Mouse (Mus musculus) midbrain, embryonic 15.5 days (tissue): ENCODE measurements at regions not wholly inside any gene's neighbourhood (a gene's known extent, or its start where the extent isn't known, plus 50 kb on each side); places are given as distances from the start of the nearest gene placed in this dataset.

Experiments used
- ATAC-seq: fragments of 200-750 bp; cut with Nextera tagmentation; replicated peaks from 2 replicates; pipeline ENCODE4 v1.8.0; 2017; ENCODE audit warnings: moderate TSS enrichment
- H3K27ac ChIP-seq: fragments of 300-500 bp; sonication (generic); 2 replicates; pipeline ENCODE4 v1.5.1; 2015; ENCODE audit warnings: mild to moderate bottlenecking, inconsistent platforms
- H3K27me3 ChIP-seq: fragments of 300-500 bp; sonication (generic); replicated peaks from 2 replicates; pipeline ENCODE4 v1.6.1; 2015; ENCODE audit warnings: inconsistent platforms
- H3K36me3 ChIP-seq: fragments of 300-500 bp; sonication (generic); replicated peaks from 2 replicates; pipeline ENCODE4 v1.6.1; 2015; ENCODE audit warnings: inconsistent platforms
- H3K4me1 ChIP-seq: fragments of 300-500 bp; sonication (generic); 2 replicates; pipeline ENCODE4 v1.6.1; 2015; ENCODE audit warnings: inconsistent platforms
- H3K4me2 ChIP-seq: fragments of 300-500 bp; sonication (generic); 2 replicates; pipeline ENCODE4 v1.6.1; 2015; ENCODE audit warnings: inconsistent platforms, mild to moderate bottlenecking, moderate library complexity
- H3K4me3 ChIP-seq: fragments of 300-500 bp; sonication (generic); 2 replicates; pipeline ENCODE4 v1.5.1; 2015; ENCODE audit warnings: mild to moderate bottlenecking, inconsistent platforms
- H3K9ac ChIP-seq: fragments of 300-500 bp; sonication (generic); 2 replicates; pipeline ENCODE4 v1.6.1; 2015; ENCODE audit warnings: mild to moderate bottlenecking, inconsistent platforms
- H3K9me3 ChIP-seq: fragments of 300-500 bp; sonication (generic); 2 replicates; pipeline ENCODE4 v1.6.1; 2016; ENCODE audit warnings: inconsistent platforms
- WGBS: fragments of 180-500 bp; shearing (Covaris S2); methylation state at CpG from one replicate; pipeline ENCODE4 v1.1.7; 2015; ENCODE audit warnings: mixed read lengths; 5-methylcytosine and 5-hydroxymethylcytosine counted together

DNA sequence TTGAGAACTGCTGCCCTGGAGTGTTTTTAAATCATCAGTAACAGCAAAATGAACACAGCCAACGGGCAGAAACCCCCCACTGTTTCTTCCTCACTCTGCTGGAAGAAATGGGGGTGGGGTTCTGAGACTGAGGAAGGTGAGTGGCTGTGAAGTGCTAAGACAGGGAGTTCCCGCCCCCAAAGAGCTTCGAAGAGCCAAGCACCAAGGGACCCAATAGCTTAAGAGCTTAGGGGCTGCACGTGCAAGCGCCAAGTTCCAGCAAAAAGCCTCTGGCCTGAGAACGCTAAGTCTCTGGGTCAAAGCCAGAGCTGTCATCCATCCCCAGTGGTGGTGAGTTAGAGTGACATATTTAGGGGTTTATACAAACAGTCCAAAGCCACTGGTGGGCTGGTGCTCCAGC is 55.1 kb upstream of the Pcbd1 start:
- Histone ChIP-seq H3K9me3 (no peaks in the 10 kb centered on the region), H3K4me2 (no peak overlapping the region), H3K27me3 (no peaks in the 10 kb centered on the region), H3K4me3 (no peak overlapping the region), H3K4me1 (no peaks in the 10 kb centered on the region), H3K9ac (no peak overlapping the region), H3K27ac (no peak overlapping the region), H3K36me3 (no peaks in the 10 kb centered on the region)
- 49% methylated on average over 6 of the region's 6 CpGs for WGBS
- ATAC-seq, result no peak

DNA sequence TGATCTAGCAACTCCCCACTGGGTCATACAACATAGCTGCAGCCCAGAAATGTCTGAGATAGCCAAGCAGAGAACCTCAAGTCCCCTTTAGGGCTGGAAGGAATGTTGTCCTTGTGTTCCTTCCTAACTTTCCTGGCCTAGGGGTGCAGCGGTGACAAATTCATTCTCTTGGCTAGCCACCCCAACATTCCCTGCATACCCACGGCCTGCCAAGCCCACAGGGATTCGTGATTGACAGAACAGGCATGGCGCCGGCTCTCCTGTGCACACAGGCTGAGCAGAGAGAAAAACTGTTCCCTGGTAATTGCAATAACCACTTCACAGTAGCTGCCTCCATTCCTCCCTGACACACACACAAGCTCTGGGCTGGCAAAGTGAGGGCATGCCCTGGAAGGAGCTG is 60.5 kb upstream of the Pcbd1 start:
- H3K9ac ChIP-seq, result no peak overlapping the region
- no peak for ATAC-seq

DNA sequence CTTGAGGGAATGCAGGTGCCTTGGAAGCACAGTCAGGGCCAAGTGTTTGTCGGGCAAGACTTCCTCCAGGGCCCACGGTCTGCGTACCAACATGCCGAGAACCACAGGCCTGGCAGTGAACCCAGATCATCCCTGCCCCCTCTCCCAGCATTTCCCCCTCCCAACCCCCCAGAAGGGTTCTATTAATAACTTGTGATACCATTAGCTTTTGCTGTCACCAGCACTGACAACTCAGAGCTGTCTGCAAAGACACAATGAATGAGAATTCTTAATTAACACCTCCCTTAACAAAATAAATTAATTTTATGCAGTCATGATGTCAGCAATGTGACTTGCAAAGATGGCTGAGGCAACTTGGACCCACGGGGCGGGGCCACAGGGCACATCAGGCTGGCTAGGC is 61.9 kb upstream of the Pcbd1 start:
- no peaks in the 10 kb centered on the region for H3K27me3 ChIP-seq
- no peak overlapping the region for H3K4me2 ChIP-seq
- no peak for ATAC-seq
- H3K27ac ChIP-seq, result no peak overlapping the region
- no peak overlapping the region for H3K9ac ChIP-seq
- H3K36me3 ChIP-seq, result no peaks in the 10 kb centered on the region
- peaks cover 3% of the 10 kb centered on the region; the same call in 1 of the 2 replicates for H3K4me1 ChIP-seq
- 85% methylated on average over 6 of the region's 6 CpGs for WGBS
- H3K4me3 ChIP-seq, result no peak overlapping the region
- H3K9me3 ChIP-seq, result no peaks in the 10 kb centered on the region

More for the DNA sequence above, 60.5 kb upstream of the Pcbd1 start:
- H3K27ac ChIP-seq, result no peak overlapping the region
- H3K9me3 ChIP-seq, result no peaks in the 10 kb centered on the region
- no peaks in the 10 kb centered on the region for H3K27me3 ChIP-seq
- no peak overlapping the region for H3K4me3 ChIP-seq
- WGBS, result 67% methylated on average over 5 of the region's 5 CpGs
- H3K4me1 ChIP-seq, result no peaks in the 10 kb centered on the region
- no peaks in the 10 kb centered on the region for H3K36me3 ChIP-seq
- no peak overlapping the region for H3K4me2 ChIP-seq

DNA sequence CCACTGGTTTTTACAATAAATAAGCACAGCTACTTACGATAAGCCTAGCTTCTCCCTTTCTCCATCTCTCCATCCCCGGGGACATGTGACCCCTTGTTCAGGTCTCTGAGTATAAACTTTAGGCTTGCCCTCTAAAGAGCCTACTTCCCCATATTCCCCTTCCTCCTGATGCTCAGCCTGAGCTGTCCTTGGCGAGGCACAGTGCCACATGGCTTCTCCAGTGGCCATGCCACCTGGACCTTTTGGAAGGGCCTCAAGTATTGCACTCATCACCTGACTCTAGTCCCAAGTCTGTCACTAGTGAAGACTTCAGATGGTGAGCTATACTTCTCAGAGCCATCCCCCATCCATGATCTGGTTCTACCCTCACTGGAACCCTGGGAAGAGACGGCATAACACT is 64.1 kb upstream of the Pcbd1 start:
- H3K27me3 ChIP-seq, result no peaks in the 10 kb centered on the region
- no peaks in the 10 kb centered on the region for H3K36me3 ChIP-seq
- no peaks in the 10 kb centered on the region for H3K9me3 ChIP-seq
- no peak overlapping the region for H3K27ac ChIP-seq
- ATAC-seq, result no peak
- no peak overlapping the region for H3K9ac ChIP-seq
- no peak overlapping the region for H3K4me3 ChIP-seq
- peaks cover 3% of the 10 kb centered on the region; the same call in 1 of the 2 replicates for H3K4me1 ChIP-seq
- WGBS, result 87% methylated on average over 4 of the region's 4 CpGs
- no peak overlapping the region for H3K4me2 ChIP-seq

DNA sequence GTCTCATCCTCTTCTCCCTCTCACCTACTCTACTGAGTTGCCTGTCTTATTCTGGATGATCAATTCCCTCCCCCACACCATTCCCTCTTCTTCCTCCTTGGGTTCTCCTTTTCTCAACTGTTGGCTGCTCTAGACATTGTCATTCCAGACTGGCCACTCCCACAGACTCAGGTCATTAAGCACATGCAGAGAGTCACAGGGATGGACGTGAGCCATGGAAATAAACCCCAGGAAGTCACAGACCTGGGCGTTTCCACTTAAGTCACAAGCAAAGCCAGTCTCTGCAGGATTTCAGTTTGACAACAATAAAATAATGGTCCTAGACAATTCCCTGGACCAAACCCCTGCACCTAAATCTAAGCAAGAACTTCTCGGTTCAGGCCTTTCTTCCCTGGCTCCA is 65.0 kb upstream of the Pcbd1 start:
- no peak overlapping the region for H3K4me2 ChIP-seq
- H3K9ac ChIP-seq, result no peak overlapping the region
- H3K27me3 ChIP-seq, result no peaks in the 10 kb centered on the region
- H3K9me3 ChIP-seq, result no peaks in the 10 kb centered on the region
- no peak for ATAC-seq
- H3K36me3 ChIP-seq, result no peaks in the 10 kb centered on the region
- no peak overlapping the region for H3K4me3 ChIP-seq
- H3K27ac ChIP-seq, result no peak overlapping the region
- 36% methylated on average over 3 of the region's 3 CpGs for WGBS
- H3K4me1 ChIP-seq, result peaks cover 3% of the 10 kb centered on the region; the same call in 1 of the 2 replicates

DNA sequence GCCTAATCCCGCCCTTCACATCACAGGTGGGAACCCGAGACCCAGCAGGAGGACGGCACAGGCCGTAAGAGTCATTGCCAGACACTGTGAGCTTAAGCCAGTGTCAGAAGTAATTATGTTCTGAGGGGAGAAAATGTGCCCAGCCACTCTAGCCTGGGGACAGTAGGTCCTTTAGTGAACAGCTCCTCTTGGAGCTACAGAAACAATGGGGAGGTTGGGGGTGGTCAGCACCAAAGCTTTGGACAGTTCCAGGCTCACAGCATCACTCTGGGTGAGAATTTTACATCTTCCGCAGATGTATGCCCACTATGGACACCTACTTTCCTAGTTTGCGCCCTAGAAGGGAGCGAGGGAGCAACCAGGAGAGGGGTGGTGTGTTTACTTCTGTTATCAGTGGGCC is 65.7 kb upstream of the Pcbd1 start:
- H3K4me1 ChIP-seq, result peaks cover 3% of the 10 kb centered on the region; the same call in 1 of the 2 replicates
- 43% methylated on average over 7 of the region's 7 CpGs for WGBS
- H3K27ac ChIP-seq, result no peak overlapping the region
- no peaks in the 10 kb centered on the region for H3K36me3 ChIP-seq
- H3K9ac ChIP-seq, result no peak overlapping the region
- no peak overlapping the region for H3K4me2 ChIP-seq
- no peaks in the 10 kb centered on the region for H3K9me3 ChIP-seq
- H3K4me3 ChIP-seq, result no peak overlapping the region
- H3K27me3 ChIP-seq, result no peaks in the 10 kb centered on the region
- ATAC-seq, result no peak

DNA sequence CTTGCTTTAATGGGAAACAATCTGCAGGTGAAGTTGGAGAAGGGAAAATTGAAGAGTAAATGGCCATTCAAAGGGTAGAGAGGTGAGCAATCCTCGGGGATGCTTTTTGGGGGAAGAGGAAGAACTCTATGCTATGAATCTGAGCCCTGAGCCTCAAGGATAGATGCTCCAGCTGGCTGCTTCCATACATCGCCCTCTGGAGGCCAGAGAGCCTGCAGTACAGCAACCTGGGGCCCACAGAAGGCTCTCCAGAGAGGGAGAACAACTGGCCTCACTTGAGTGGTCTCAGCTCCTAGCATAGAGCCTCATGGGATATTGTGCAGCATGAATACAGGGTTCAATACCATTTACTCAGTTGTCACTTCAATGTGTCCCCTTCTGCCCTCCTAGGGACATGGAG is 69.6 kb upstream of the Pcbd1 start:
- H3K27me3 ChIP-seq, result no peaks in the 10 kb centered on the region
- no peaks in the 10 kb centered on the region for H3K9me3 ChIP-seq
- H3K4me3 ChIP-seq, result no peak overlapping the region
- H3K4me2 ChIP-seq, result no peak overlapping the region
- H3K36me3 ChIP-seq, result no peaks in the 10 kb centered on the region
- 25% methylated on average over 2 of the region's 2 CpGs for WGBS
- H3K9ac ChIP-seq, result no peak overlapping the region
- ATAC-seq, result no peak
- peaks cover 3% of the 10 kb centered on the region; the same call in 1 of the 2 replicates for H3K4me1 ChIP-seq
- H3K27ac ChIP-seq, result no peak overlapping the region

DNA sequence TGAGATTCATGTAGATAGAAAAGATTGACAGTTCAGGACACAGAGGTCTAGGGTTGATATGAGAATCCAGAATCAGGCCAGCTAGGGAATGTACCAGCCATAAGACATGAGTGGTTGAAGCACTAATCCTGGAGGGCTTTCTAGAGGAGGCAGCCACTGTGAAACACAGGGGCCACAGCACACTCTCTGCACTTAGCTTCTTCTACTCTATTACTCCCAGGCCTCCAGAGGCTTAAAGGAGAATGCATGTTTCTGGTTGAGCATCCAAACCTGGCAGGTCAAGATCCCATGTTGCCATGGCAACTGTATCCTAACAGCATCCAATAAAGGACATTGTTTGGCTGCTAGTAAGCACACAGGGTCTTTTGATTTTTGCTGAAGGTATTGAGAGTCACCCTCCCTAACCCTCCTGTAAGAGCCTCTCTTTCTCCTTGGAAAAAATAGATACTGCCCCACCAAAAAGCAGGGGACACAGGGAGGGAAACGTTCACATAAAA is 76.9 kb upstream of the Pcbd1 start:
- peaks cover 14% of the 10 kb centered on the region for H3K4me1 ChIP-seq
- no peaks in the 10 kb centered on the region for H3K27me3 ChIP-seq
- no peaks in the 10 kb centered on the region for H3K9me3 ChIP-seq
- H3K4me3 ChIP-seq, result no peak overlapping the region
- H3K9ac ChIP-seq, result no peak overlapping the region
- 35% methylated on average over 1 of the region's 1 CpGs for WGBS
- H3K36me3 ChIP-seq, result no peaks in the 10 kb centered on the region
- H3K4me2 ChIP-seq, result no peak overlapping the region
- ATAC-seq, result peak; percentile 59
- peak overlapping the region; percentile 13; the same call in 1 of the 2 replicates for H3K27ac ChIP-seq

DNA sequence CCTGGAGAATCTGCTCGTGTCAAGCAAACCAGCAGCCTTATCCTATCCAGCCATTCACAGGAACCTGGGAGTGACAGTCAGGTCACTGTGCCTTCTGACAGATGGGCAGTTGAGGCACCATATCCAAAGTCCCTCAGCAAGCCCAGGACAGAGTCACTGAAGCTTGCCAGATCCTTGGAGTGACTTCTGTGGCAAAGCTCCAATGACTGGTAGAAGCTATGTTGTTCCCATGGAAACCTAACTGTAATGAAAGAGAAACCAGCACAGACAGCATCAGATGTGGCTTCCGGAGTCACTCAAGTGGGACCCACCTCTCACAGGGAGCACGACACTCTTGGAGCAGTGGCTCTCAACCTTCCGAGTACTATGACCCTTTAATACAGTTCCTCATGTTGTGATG is 78.4 kb upstream of the Pcbd1 start:
- Histone ChIP-seq H3K4me2 (no peak overlapping the region), H3K9ac (no peak overlapping the region), H3K27ac (no peak overlapping the region), H3K27me3 (no peaks in the 10 kb centered on the region), H3K36me3 (no peaks in the 10 kb centered on the region), H3K4me3 (no peak overlapping the region), H3K9me3 (no peaks in the 10 kb centered on the region), H3K4me1 (peaks cover 14% of the 10 kb centered on the region)
- ATAC-seq, result 0 out of 2 replicates have a peak, but pooled peaks have one; percentile 28
- 58% methylated on average over 4 of the region's 4 CpGs for WGBS

DNA sequence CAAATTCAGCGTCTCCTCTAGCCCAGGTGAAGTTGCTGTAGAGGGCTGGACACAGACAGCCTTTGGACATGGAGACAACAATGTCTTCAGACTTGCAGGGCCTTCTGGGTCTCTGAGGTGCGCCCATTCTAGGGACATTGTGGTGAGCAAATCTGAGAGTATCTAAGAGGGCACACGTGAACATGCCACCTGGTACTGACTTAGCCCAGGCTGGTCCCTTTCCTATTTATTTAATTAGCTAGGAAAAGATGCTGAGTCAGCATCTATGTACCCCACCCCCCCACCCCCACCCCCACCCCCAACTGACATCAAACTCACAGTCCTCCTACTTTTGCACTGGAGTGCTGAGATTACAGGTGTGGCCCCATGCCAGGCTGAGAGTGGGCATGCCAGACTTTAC is 81.7 kb upstream of the Pcbd1 start:
- no peak overlapping the region for H3K4me3 ChIP-seq
- peaks cover 7% of the 10 kb centered on the region for H3K4me1 ChIP-seq
- ATAC-seq, result no peak
- no peak overlapping the region for H3K4me2 ChIP-seq
- no peak overlapping the region for H3K27ac ChIP-seq
- H3K9me3 ChIP-seq, result no peaks in the 10 kb centered on the region
- H3K27me3 ChIP-seq, result no peaks in the 10 kb centered on the region
- 90% methylated on average over 3 of the region's 3 CpGs for WGBS
- H3K9ac ChIP-seq, result no peak overlapping the region
- H3K36me3 ChIP-seq, result no peaks in the 10 kb centered on the region

DNA sequence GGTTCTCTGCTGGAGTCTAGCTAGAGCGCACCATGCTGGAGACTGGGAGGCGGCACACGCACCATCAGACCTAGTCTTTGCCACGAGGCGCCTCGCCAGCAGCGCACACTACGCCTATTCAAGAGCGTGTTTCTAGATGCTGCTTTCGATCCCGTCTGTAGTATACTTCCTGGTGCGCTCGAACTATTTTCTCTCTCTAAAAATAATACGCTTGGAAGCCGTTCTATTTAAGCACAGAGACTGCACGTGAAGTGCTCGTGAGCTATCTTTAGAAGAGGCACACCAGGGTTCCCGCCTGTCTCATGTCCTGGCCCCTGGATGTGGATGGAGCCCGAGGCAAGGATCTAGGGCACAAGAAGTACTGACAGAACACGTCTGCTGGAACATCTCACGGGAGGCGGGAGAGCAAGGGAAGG is 87.4 kb upstream of the Pcbd1 start:
- no peaks in the 10 kb centered on the region for H3K36me3 ChIP-seq
- no peak overlapping the region for H3K4me3 ChIP-seq
- H3K9me3 ChIP-seq, result no peaks in the 10 kb centered on the region
- ATAC-seq, result no peak
- no peak overlapping the region for H3K4me2 ChIP-seq
- H3K4me1 ChIP-seq, result no peaks in the 10 kb centered on the region; the same call in 1 of the 2 replicates
- no peak overlapping the region for H3K9ac ChIP-seq
- WGBS, result 93% methylated on average over 22 of the region's 22 CpGs
- no peak overlapping the region for H3K27ac ChIP-seq
- H3K27me3 ChIP-seq, result no peaks in the 10 kb centered on the region

DNA sequence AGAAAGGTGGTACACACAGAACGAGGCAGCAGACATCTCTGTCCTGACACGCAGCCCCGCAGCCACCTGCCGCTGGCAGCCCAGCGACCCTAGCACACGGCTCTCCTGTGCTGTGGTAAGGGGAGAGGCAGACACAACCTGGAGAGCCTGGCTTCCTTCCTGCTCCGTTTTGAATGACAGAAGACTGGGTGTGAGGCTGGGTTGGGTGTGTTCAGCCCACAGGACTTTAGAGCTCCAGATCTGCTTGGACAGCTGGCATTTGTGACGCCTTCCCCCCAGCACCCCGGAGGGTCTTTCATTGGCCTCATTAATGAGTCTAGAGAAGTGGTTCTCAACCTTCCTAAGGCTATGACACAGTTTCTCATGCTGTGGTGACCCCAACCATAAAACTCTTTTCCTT is 91.7 kb upstream of the Pcbd1 start:
- WGBS, result 75% methylated on average over 9 of the region's 9 CpGs
- no peaks in the 10 kb centered on the region for H3K27me3 ChIP-seq
- no peaks in the 10 kb centered on the region for H3K9me3 ChIP-seq
- no peak overlapping the region for H3K27ac ChIP-seq
- no peak overlapping the region for H3K4me3 ChIP-seq
- H3K36me3 ChIP-seq, result no peaks in the 10 kb centered on the region
- H3K4me1 ChIP-seq, result no peaks in the 10 kb centered on the region
- ATAC-seq, result no peak
- H3K4me2 ChIP-seq, result no peak overlapping the region
- no peak overlapping the region for H3K9ac ChIP-seq

DNA sequence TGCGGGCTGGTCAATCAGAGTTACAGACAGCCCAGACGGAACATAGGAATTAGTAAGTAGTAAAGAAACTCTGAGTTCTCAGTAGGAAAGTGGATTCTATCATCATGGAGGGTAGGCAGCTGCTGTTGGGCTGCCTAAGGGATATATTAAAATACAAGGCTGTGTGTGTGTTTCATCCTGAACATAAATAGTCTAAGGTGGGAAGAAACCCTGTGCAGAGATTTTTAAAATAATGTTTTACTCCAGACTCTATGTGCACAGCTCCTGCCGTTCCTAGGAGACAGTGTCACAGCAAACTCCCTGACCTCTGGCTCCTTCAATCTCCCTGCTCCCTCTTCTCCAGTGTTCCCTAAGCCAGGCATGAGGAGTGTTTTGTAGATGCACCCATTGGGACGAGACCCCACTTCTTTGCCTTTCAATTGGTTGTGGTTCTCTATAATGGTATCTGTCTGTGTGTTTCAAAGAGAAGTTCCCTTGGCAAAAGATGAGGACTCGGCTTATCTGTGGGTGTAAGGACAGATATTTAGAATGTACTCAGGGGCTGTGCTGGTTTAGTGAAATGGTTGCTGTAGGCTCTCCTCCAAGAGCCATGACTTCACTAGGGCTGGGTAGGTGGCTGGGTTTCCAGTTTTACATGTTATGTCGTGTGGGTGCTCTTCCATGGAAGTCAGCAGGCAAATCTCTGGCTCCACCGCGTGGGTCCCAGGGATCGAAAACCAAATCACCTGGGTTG is 93.1 kb upstream of the Pcbd1 start:
- H3K4me3 ChIP-seq, result no peak overlapping the region
- no peak overlapping the region for H3K4me2 ChIP-seq
- WGBS, result 81% methylated on average over 9 of the region's 9 CpGs
- H3K9me3 ChIP-seq, result no peaks in the 10 kb centered on the region
- H3K4me1 ChIP-seq, result no peaks in the 10 kb centered on the region
- no peak overlapping the region for H3K27ac ChIP-seq
- no peaks in the 10 kb centered on the region for H3K27me3 ChIP-seq
- ATAC-seq, result no peak
- H3K9ac ChIP-seq, result no peak overlapping the region
- H3K36me3 ChIP-seq, result no peaks in the 10 kb centered on the region
